Mouse (Mus musculus): Measurements from ENCODE around the gene Bbs1.
A peak's percentile ranks its signal among the peaks of the same experiment; 100 is the strongest.
"Not testable (repeated sequence)": the region's sequence is repeated elsewhere in the genome, so short reads cannot be mapped to it uniquely, and the experiment has no call there.

The Bbs1 gene

GRCm38 (mm10) chr19:4905979-4906794 lies at the start of gene Bbs1:
Gene Bbs1, minus strand, starts transcription at chr19:4906628.
- DNase-seq (ENCODE audit: low read depth, low spot score) = peak; percentile 75

- not testable (repeated sequence) for DNase-seq (ENCODE audit: low read depth, low spot score)
Measured at GRCm38 (mm10) chr19:4948641-4949040, 42.2 kb upstream of the Bbs1 start.

GRCm38 (mm10) chr19:4945540-4945939 lies 39.1 kb upstream of the Bbs1 start:
- DNase-seq (ENCODE audit: low read depth, low spot score) = no peak

DNA sequence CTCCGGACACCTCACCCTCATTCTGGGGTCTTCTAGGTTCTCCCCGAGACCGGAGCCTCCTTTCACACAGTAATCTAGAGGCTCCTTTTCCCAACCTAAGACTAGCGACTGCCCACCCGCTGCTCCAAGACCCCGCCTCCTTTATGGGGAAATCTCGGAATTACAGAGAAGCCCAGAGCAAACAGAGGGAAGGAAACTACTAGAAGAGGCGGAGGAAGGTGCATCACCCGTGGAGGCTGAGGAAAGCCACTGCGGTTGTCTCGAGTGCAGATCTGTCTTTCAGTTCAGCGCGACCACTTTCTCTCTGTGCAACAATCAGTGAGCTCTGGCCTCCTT lies 36.8 kb upstream of the Bbs1 start:
- DNase-seq (ENCODE audit: low read depth, low spot score) = no peak

DNA sequence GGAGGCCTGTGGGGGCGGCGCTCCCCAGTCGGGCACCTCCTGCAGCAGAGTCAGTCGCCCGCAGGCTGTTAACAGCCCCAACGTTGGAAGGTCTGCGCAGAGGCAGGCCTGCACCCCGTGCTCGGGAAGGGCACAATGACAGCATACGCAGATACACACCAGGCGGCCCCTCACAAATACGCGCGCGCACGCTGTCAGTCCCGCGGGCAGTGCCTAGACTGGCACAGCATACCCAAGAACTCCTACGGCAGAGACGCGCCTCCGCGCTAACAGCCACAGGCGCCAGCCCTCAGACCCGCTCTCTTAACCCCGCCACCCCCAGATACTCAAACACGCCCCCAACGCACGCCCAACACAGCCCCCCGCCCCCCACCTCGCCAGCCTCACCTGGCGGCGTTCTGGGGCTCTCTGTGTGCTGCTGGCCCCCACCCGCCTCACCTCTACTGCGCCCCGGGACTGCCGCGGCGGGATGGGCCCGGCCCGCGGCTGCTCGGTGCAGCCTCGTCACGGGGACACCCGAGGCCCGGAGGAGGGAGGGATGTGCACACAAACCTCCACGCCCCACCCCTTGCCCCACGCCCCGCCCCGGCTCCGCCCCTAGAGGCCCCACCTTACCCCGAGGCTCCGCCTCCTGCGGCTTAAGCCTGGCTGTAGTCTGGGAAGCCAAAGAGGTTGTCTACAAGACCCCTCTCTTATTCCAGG lies 36.3 kb upstream of the Bbs1 start, which contains the start of gene Peli3:
Gene Peli3 (minus strand): TSS at position 577 of the 702 bp plus-strand sequence.
- peak; percentile 58 for DNase-seq (ENCODE audit: low read depth, low spot score)

GRCm38 (mm10) chr19:4937444-4938310 lies 31.2 kb upstream of the Bbs1 start:
- no peak for DNase-seq (ENCODE audit: low read depth, low spot score)

GRCm38 (mm10) chr19:4936896-4937295 lies 30.5 kb upstream of the Bbs1 start:
- no peak for DNase-seq (ENCODE audit: low read depth, low spot score)

- DNase-seq (ENCODE audit: low read depth, low spot score) = no peak
Measured at GRCm38 (mm10) chr19:4928781-4929180, 22.4 kb upstream of the Bbs1 start.

DNA sequence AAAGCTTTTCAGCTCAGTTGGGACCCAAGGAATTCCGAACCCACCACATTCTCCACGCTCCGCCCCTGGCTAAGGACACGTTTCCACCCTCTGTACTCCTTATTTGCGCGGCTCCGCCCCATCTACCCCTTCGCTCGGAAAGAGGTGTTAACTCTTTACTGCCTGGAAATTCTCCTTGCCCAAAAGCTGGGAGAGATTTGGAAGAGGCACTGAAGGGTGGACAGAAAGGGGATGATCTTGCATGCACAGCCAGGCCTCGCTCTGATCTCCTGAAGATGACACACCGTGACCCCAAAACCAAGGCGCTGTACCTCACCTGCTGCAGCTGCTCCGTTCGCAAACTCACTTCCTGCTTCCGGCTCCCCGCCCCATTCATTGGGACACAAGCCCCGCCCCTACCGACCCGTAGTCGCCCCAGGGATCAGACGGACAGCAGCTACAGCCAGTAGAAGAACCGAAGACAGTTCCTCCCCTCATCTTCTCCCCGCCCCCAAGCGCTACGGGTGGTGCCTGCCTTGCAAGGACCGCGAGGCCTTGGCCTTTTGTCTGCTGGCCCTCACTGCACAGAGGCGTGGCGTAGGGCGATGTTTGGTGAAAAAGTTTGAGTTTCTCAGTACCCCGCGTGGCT lies 21.6 kb upstream of the Bbs1 start, which contains the start of gene Dpp3:
Gene Dpp3 (minus strand): TSS at position 384 of the 628 bp plus-strand sequence.
- peak; percentile 96 for DNase-seq (ENCODE audit: low read depth, low spot score)

- no peak for DNase-seq (ENCODE audit: low read depth, low spot score)
Measured at GRCm38 (mm10) chr19:4925121-4925860, 18.9 kb upstream of the Bbs1 start.

DNA sequence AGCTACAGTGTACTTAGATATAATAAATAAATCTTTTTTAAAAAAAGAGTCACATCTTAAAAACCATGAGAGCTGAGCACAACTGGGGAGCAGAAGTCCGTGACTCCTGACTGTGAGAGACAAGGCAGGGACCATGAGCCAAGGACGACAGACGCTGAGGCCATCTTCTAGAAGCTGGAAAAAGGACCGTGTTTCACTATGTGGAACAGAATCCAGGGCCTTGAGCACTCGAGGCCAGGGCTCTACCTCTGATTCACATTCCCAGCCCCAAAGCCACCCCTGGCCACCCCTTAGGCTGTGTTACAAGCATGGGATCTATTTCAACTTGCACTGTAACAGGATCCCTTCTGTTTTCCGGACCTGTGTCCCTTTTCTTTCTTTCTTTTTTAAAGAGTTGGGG lies 13.2 kb upstream of the Bbs1 start:
- no peak for DNase-seq (ENCODE audit: low read depth, low spot score)

- DNase-seq (ENCODE audit: low read depth, low spot score) = no peak
Measured at GRCm38 (mm10) chr19:4916827-4917226, 10.4 kb upstream of the Bbs1 start.

DNA sequence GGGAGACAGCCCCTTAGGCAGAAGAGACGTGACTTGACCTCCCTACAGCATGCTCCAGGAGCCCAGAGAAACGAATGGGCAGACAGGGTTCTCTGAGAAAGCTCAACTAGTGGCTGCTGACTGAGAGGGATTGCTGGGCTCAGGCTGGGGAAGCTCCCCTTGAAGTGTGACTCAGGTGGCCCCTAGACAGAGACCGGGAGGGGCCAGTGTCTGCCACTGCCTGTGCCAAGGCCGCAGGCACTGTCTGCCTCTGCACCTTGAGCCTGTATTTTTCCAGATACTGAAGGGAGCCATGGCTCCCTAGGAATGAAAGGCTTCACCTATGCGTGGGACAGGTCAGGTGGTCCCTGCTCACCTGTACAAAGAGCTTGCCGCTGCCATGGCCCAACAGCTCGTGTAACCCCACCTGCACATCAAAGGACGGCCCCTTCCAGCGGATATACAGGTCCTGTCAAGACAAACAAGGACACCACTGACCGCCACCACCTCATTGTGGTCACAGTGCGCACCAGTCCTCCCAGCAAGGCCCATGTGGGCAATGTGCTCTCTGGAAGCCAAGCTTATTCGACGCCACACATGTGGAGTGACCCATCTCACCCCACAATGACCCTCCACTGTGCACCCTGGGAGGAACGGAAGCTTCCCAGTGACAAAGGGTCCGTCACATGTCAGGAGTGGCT lies 9.6 kb upstream of the Bbs1 start:
- DNase-seq (ENCODE audit: low read depth, low spot score) = no peak

DNA sequence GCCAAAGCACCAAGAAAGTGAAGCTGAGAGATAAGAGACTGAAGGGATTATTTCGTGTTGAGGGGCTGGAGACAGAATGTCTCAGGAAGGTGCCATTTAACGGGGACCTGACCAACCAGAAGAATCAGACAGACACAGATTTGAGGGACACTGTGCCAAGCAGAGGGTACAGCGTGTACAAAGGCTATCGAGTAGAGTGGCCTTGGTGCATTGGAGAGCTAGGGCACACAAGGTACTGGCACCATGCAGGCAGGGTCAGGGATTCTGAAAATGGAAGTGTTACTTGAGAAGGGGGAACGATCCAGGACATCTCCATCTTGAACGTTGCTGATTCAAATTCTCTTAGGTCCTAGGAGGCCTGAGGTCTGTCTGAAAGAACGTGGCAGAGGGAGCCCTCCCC lies 2.9 kb upstream of the Bbs1 start:
- no peak for DNase-seq (ENCODE audit: low read depth, low spot score)

- DNase-seq (ENCODE audit: low read depth, low spot score) = no peak
Measured at GRCm38 (mm10) chr19:4908107-4908506, 1.7 kb upstream of the Bbs1 start.

- no peak for DNase-seq (ENCODE audit: low read depth, low spot score)
Measured at GRCm38 (mm10) chr19:4899888-4900287, 6.5 kb downstream of the Bbs1 start.

GRCm38 (mm10) chr19:4898972-4899371 lies 7.5 kb downstream of the Bbs1 start:
- DNase-seq (ENCODE audit: low read depth, low spot score) = no peak

DNA sequence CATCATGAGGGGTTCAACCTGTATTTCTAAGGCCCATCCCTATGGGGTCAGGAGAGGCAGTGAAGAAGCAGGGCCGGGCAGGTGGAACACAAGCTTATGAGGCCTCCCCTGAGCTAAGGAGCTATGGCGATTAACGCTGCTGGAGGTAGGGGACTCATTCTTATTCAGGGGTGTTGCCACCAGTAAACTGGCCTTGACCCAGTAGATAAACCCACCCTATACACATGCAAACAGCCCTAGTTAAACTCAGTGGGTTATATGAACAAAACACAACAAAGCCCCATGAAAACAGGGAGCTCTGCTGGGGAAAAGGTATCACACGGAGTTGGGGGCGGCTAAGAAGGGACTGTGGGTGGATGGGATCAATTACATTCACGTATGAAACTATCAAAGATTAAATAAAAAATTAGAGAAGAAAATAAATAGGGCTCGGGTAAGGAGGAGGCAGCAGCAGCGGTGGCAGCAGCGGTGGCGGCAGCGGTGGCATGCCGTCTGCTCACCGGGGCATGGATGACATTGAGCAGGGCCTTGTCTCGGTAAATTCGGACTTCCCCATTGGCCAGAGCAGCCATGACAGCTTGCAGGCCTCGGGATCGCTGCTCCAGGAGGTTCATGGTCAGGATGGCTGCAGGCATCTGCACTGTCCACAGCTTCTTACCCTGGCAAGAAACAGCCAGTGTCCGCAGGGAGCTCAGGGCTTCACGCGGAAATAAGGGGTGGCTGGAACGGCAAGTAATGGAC lies 9.5 kb downstream of the Bbs1 start:
- no peak for DNase-seq (ENCODE audit: low read depth, low spot score)

DNA sequence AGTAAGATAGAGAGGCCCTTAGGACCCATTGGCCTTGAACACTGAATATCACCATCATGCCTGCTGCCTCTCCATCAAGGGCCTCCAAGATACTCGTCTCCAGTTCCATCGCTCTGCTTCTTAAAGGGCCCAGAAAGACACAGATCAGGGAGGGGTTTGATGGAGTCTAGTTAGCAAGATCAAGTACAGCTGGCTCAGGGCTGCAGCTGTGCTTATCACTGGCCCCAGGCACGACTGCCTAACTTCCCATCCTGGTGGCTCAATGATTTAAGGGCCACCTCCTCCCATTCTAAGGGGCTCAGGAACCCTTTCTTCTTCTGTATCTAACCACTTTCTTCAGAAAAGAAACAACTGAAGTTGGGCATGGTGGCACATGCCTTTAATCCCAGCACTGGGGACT lies 14.6 kb downstream of the Bbs1 start:
- DNase-seq (ENCODE audit: low read depth, low spot score) = no peak

GRCm38 (mm10) chr19:4889791-4890190 lies 16.6 kb downstream of the Bbs1 start:
- DNase-seq (ENCODE audit: low read depth, low spot score) = no peak

All from telencephalon, adult 2 months (tissue).